Mouse (Mus musculus) erythroblast, embryonic 14.5 days (primary cell): ENCODE measurements around the gene Cpne6.

ENCODE experiments used
- GATA1 ChIP-seq: IDR thresholded peaks from 2 replicates; pipeline ENCODE4 v1.6.1; 2012; ENCODE audit warnings: low read length, inconsistent platforms, mixed read lengths
- TAL1 ChIP-seq: IDR thresholded peaks from 3 replicates; pipeline ENCODE4 v1.6.1; 2012; ENCODE audit warnings: low read length, inconsistent platforms, mixed read lengths

DNA sequence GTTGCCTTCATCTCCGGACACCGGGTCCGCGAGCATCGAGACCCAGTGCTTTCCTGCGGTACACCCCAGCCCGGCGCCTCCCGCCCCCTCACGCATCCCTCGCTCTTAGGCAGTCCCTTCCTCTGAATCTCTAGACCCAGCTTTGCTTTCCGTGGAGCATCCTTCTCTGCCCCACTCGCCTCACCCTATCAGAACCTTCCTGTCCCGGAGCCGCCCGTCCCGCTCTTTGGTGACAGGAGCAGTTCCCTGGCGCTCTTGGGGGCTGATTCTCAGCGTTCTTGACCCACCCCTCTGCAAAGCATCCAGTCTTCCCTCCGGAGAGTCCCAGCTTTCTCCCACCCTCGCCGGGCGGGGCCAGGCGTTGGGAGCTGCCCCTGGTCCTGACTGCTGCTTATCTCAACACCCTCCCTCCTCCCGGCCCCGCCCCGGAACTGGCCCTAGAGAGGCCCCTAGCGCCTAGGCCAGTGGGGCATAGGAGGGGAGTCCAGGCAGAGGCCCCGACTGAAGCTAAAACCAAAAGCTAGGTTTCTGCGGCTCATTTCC is 18.9 kb upstream of the Cpne6 start:
- TF ChIP-seq TAL1 (no peak), GATA1 (no peak)
